Mouse (Mus musculus): ENCODE results near the gene H2-M2. TPM values are rescaled to one million over a fixed set of nuclear protein-coding genes. Genes with fewer than 3 reads are reported as not detected.

Gene H2-M2
- total RNA-seq (2017) = 0.87 to 3.0 TPM in 2 of 3 replicates, not detected in the other

GRCm38 (mm10) chr17:37483452-37483851, at the start of gene H2-M2:
H2-M2 (minus strand) TSS chr17:37483552.
- ATAC-seq (replicated peaks; ENCODE audit: insufficient number of reproducible peaks, low FRiP score, low TSS enrichment, poor library complexity, severe bottlenecking) = no peak

GRCm38 (mm10) chr17:37525427-37525826, 42.1 kb upstream of the H2-M2 start:
- peak; percentile 63; the same call in 1 of the 2 replicates for ATAC-seq (replicated peaks; ENCODE audit: insufficient number of reproducible peaks, low FRiP score, low TSS enrichment, poor library complexity, severe bottlenecking)

GRCm38 (mm10) chr17:37524612-37525011, 41.3 kb upstream of the H2-M2 start:
- 0 out of 2 replicates have a peak, but pooled peaks have one; percentile 56 for ATAC-seq (replicated peaks; ENCODE audit: insufficient number of reproducible peaks, low FRiP score, low TSS enrichment, poor library complexity, severe bottlenecking)

GRCm38 (mm10) chr17:37507730-37508129, 24.4 kb upstream of the H2-M2 start, which contains the start of gene Olfr111:
Olfr111 (plus strand) TSS chr17:37508030.
- no peak for ATAC-seq (replicated peaks; ENCODE audit: insufficient number of reproducible peaks, low FRiP score, low TSS enrichment, poor library complexity, severe bottlenecking)

DNA sequence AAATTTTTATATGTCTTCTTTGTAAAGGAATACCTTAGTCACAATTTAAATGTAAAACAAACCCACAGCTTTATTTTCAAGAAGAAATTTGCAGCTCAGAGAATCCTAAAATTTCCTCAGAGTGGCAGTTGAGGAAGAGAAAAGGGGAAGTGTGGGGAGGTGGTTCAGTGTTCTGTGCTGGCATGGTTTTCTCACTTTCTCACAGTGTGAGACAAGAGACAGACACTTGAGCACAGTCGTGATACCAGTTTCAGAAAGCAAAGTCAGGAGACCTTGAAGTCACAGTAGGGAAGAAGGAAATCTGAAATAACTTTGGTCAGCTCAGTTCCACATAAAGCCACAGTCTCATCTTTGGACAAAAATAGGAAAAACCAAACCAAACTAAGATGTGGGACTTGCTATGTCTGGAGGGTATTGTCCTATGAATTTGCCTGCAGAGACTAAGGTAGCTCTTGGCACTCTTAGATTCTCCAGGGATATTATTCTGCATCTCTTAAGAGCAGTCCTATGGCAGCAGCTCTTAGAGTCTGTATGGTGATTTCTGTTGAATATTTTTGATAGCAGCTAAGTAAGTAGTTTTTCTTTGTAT, 8.7 kb upstream of the H2-M2 start, which contains the start of gene Olfr110:
TSS of gene Olfr110 (plus strand) at position 539 of the 589 bp plus-strand sequence.
- no peak for ATAC-seq (replicated peaks; ENCODE audit: insufficient number of reproducible peaks, low FRiP score, low TSS enrichment, poor library complexity, severe bottlenecking)

GRCm38 (mm10) chr17:37458616-37459015, 24.7 kb downstream of the H2-M2 start, which contains the start of gene Olfr109:
Olfr109 (plus strand) TSS chr17:37458916.
- ATAC-seq (replicated peaks; ENCODE audit: insufficient number of reproducible peaks, low FRiP score, low TSS enrichment, poor library complexity, severe bottlenecking) = no peak

DNA sequence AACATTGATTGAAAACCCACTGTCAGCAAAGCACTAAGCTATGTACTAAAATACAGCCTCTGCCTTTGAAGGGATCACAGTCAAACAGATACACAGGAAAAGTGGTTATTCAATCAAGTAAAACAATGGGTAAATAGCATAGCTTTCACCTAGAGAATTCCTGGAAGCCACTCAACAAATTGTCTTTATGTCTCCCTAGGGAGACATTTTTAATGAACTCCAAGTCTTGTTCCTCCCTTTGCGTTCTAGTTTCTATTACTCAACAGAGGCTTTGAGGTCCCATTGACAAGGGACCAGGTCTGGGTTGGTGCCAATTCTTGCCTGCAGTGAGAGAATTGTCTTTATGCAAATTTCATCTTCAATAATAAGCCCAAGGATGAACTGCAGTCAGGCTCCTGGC, 38.2 kb downstream of the H2-M2 start, which contains the start of gene Olfr108:
TSS of gene Olfr108 (plus strand) at position 301 of the 400 bp plus-strand sequence.
- no peak for ATAC-seq (replicated peaks; ENCODE audit: insufficient number of reproducible peaks, low FRiP score, low TSS enrichment, poor library complexity, severe bottlenecking)

Other genes starting within 250 kb of the H2-M2 start
- not detected in 3 replicates for gene Olfr97, start 246.2 kb downstream of the H2-M2 start, total RNA-seq (2017)
- not detected in 3 replicates for gene Olfr98, start 219.8 kb downstream of the H2-M2 start, total RNA-seq (2017)
- gene H2-M3, start 213.3 kb downstream of the H2-M2 start, total RNA-seq (2017) = 78.7 to 86.4 TPM (median 79.2 TPM) in 3 replicates
- gene Olfr99, start 200.1 kb downstream of the H2-M2 start, total RNA-seq (2017) = not detected in 3 replicates
- gene Olfr101, start 179.2 kb downstream of the H2-M2 start, total RNA-seq (2017) = not detected in 3 replicates
- gene Olfr102, start 166.5 kb downstream of the H2-M2 start, total RNA-seq (2017) = not detected in 3 replicates
- gene Olfr103, start 143.9 kb downstream of the H2-M2 start, total RNA-seq (2017) = not detected in 3 replicates
- gene Olfr104-ps, start 124.0 kb downstream of the H2-M2 start, total RNA-seq (2017) = not detected in 3 replicates
- gene Olfr105-ps, start 104.5 kb downstream of the H2-M2 start, total RNA-seq (2017) = not detected in 3 replicates
- gene Olfr106-ps, start 93.2 kb downstream of the H2-M2 start, total RNA-seq (2017) = not detected in 3 replicates
- gene Olfr107, start 84.3 kb downstream of the H2-M2 start, total RNA-seq (2017) = not detected in 3 replicates
- not detected in 3 replicates for gene Olfr108, start 38.1 kb downstream of the H2-M2 start, total RNA-seq (2017)
- not detected in 3 replicates for gene Olfr109, start 24.6 kb downstream of the H2-M2 start, total RNA-seq (2017)
- not detected in 3 replicates for gene Olfr110, start 8.9 kb upstream of the H2-M2 start, total RNA-seq (2017)
- 0.29 TPM in 1 of 3 replicates, not detected in the others for gene Olfr111, start 24.5 kb upstream of the H2-M2 start, total RNA-seq (2017)
- not detected in 3 replicates for gene Olfr112, start 85.9 kb upstream of the H2-M2 start, total RNA-seq (2017)
- not detected in 3 replicates for gene Olfr113, start 94.1 kb upstream of the H2-M2 start, total RNA-seq (2017)
- gene Olfr114, start 109.2 kb upstream of the H2-M2 start, total RNA-seq (2017) = not detected in 3 replicates
- gene Olfr115, start 143.6 kb upstream of the H2-M2 start, total RNA-seq (2017) = not detected in 3 replicates
- not detected in 3 replicates for gene Olfr116, start 143.6 kb upstream of the H2-M2 start, total RNA-seq (2017)
- gene Olfr117, start 180.2 kb upstream of the H2-M2 start, total RNA-seq (2017) = not detected in 3 replicates
- not detected in 3 replicates for gene Olfr118, start 183.4 kb upstream of the H2-M2 start, total RNA-seq (2017)
- not detected in 3 replicates for gene Olfr119, start 213.0 kb upstream of the H2-M2 start, total RNA-seq (2017)
- gene Olfr120, start 238.3 kb upstream of the H2-M2 start, total RNA-seq (2017) = not detected in 3 replicates